Mouse (Mus musculus) liver, adult 2 months (tissue): ENCODE results near the gene Mb21d2. TPM values are rescaled to one million over a fixed set of nuclear protein-coding genes. Genes with fewer than 3 reads are reported as not detected.

Experiments
- DNase-seq: peaks from one replicate; pipeline ENCODE4 v3.0.0-alpha.2; 2011; ENCODE audit warnings: low read depth, low spot score; ENCODE audit errors: extremely low read depth
- H3K27ac ChIP-seq: fragments of 200-500 bp; replicated peaks from 2 replicates; pipeline ENCODE4 v1.5.1; 2012; ENCODE audit warnings: low read depth, mild to moderate bottlenecking, control low read depth, inconsistent platforms, low read length; ENCODE audit not compliant: insufficient read depth
- H3K27me3 ChIP-seq: fragments of 200-500 bp; 2 replicates; pipeline ENCODE4 v1.6.1; 2012; ENCODE audit warnings: mild to moderate bottlenecking, moderate library complexity, low read length, inconsistent platforms; ENCODE audit not compliant: control insufficient read depth, insufficient read depth
- H3K36me3 ChIP-seq: fragments of 200-500 bp; 2 replicates; pipeline ENCODE4 v1.6.1; 2012; ENCODE audit warnings: low read length, inconsistent platforms; ENCODE audit not compliant: control insufficient read depth, insufficient read depth
- H3K4me1 ChIP-seq: fragments of 200-500 bp; 2 replicates; pipeline ENCODE4 v1.6.1; 2011; ENCODE audit warnings: low read length; ENCODE audit not compliant: control insufficient read depth, insufficient read depth
- H3K4me3 ChIP-seq: fragments of 200-500 bp; 2 replicates; pipeline ENCODE4 v1.5.1; 2011; ENCODE audit warnings: low read depth, mild to moderate bottlenecking, control low read depth, low read length, moderate library complexity; ENCODE audit not compliant: insufficient read depth
- H3K79me2 ChIP-seq: fragments of 200-500 bp; 2 replicates; pipeline ENCODE4 v1.6.1; 2012; ENCODE audit warnings: inconsistent platforms, mild to moderate bottlenecking, low read length, moderate library complexity; ENCODE audit not compliant: control insufficient read depth, insufficient read depth
- H3K9ac ChIP-seq: fragments of 200-500 bp; 2 replicates; pipeline ENCODE4 v1.6.1; 2012; ENCODE audit warnings: low read depth, mild to moderate bottlenecking, control low read depth, inconsistent platforms, low read length
- CTCF ChIP-seq: fragments of 200-500 bp; IDR thresholded peaks from 2 replicates; pipeline ENCODE4 v1.5.1; 2011; ENCODE audit warnings: low read depth, low read length, control low read depth
- POLR2A ChIP-seq: fragments of 200-500 bp; IDR thresholded peaks from 2 replicates; pipeline ENCODE4 v1.6.1; 2011; ENCODE audit warnings: low read length, control low read depth; ENCODE audit not compliant: insufficient read depth; ENCODE audit errors: extremely low read depth
- WGBS: fragments of 180-500 bp; shearing (Covaris S2); methylation state at CpG from one replicate; pipeline ENCODE4 v1.1.7; 2018; 5-methylcytosine and 5-hydroxymethylcytosine counted together
- polyA plus RNA-seq: library from polyadenylated mRNA; depleted of rRNA; stranded (reverse); fragments of >200 nt; gene quantifications from 2 replicates; pipeline ENCODE4 v1.2.3, GENCODE M21; 2012; rRNA removed
- total RNA-seq: library from RNA; depleted of rRNA; stranded (reverse); fragments of >200 nt; gene quantifications from 2 replicates; pipeline ENCODE4 v1.2.3, GENCODE M21; 2014; rRNA removed

The Mb21d2 gene
- total and polyA plus RNA-seq, 2 experiments = 8.6 to 14.1 TPM

GRCm38 (mm10) chr16:28813290-28813689 is 116.2 kb downstream of the Mb21d2 start:
- WGBS = 88% methylated on average over 1 of the region's 1 CpGs
- Histone ChIP-seq H3K27ac (no peak overlapping the region), H3K4me1 (no peaks in the 10 kb centered on the region), H3K36me3 (no peaks in the 10 kb centered on the region), H3K9ac (no peak overlapping the region), H3K4me3 (no peak overlapping the region), H3K27me3 (no peaks in the 10 kb centered on the region), H3K79me2 (no peaks in the 10 kb centered on the region)
- TF ChIP-seq CTCF (no peak), POLR2A (no peak)
- no peak for DNase-seq

GRCm38 (mm10) chr16:28809089-28809488 is 120.4 kb downstream of the Mb21d2 start:
- H3K4me3 ChIP-seq = no peak overlapping the region
- 49% methylated on average over 1 of the region's 1 CpGs for WGBS

GRCm38 (mm10) chr16:28793115-28793514 is 136.4 kb downstream of the Mb21d2 start:
- Histone ChIP-seq H3K36me3 (no peaks in the 10 kb centered on the region), H3K79me2 (no peaks in the 10 kb centered on the region), H3K27ac (no peak overlapping the region), H3K4me1 (no peaks in the 10 kb centered on the region), H3K27me3 (no peaks in the 10 kb centered on the region), H3K9ac (no peak overlapping the region), H3K4me3 (no peak overlapping the region)
- WGBS = 4% methylated on average over 4 of the region's 4 CpGs
- DNase-seq = peak; percentile 20
- TF ChIP-seq POLR2A (no peak), CTCF (peak; percentile 68; the same call in 1 of the 2 replicates)

More at GRCm38 (mm10) chr16:28809089-28809488, 120.4 kb downstream of the Mb21d2 start:
- TF ChIP-seq POLR2A (no peak), CTCF (no peak)
- Histone ChIP-seq H3K79me2 (no peaks in the 10 kb centered on the region), H3K4me1 (no peaks in the 10 kb centered on the region), H3K27ac (no peak overlapping the region), H3K27me3 (no peaks in the 10 kb centered on the region), H3K36me3 (no peaks in the 10 kb centered on the region), H3K9ac (no peak overlapping the region)
- no peak for DNase-seq

Other genes starting within 250 kb of the Mb21d2 start
- 0.18 and 0.34 TPM in 2 replicates for gene Fgf12, start 176.6 kb downstream of the Mb21d2 start, total RNA-seq
- 0.07 and 0.21 TPM in 2 replicates for gene Fgf12, start 176.6 kb downstream of the Mb21d2 start, polyA plus RNA-seq